Mouse (Mus musculus): ENCODE measurements around the gene Slc9a9. TPM values are rescaled to one million over a fixed set of nuclear protein-coding genes. Genes with fewer than 3 reads are reported as not detected.

Gene Slc9a9
- 55.1 TPM for total RNA-seq (2023)

DNA sequence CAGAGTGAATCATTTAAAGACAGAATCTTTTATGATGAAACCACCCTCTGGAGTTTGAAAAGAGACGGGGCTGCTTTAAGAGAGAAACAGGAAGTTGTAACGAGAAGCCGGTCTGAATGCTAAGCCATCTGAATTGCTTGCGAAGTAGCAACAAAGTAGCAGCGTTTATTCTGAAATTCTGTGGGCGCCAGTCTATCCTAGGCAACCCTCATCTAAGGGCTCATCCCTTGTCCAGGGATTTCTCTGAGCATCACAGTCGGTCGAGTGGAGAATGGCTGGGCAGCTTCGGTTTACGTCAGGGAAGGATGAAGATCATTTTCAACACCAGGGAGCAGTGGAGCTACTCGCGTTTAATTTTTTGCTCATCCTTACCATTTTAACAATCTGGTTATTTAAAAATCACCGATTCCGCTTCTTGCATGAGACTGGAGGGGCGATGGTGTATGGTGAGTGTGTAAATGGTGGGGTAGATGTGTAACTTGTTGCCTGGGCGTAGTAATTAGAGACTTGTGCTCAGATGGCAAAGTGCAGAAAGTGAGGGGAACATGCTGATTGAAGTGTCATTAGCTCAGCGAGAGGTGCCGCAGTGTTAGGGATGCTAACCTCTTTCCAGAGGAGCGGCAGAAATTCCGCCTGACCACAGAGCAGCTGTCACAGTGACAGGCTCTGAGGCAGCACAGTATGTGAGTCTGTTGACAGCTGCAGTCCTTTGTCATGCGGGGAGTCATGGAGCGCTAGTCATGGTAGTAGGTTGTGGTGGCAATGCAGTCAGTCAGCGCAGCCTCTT lies at the start of gene Slc9a9:
TSS of gene Slc9a9 (plus strand) at position 119 of the 787 bp plus-strand sequence.

Other genes starting within 250 kb of the Slc9a9 start
- 11.9 TPM for gene 1190002N15Rik, start 131.8 kb upstream of the Slc9a9 start, total RNA-seq (2023)